Mouse (Mus musculus) C2C12 (cell line): ENCODE results near the gene Srek1.

Experiments used
- CEBPB ChIP-seq: IDR thresholded peaks from one replicate; pipeline ENCODE4 v1.6.1; 2011; ENCODE audit warnings: low read depth, mild to moderate bottlenecking, control low read depth, moderate library complexity
- CTCF ChIP-seq: IDR thresholded peaks from one replicate; pipeline ENCODE4 v1.5.1; 2011; ENCODE audit not compliant: control insufficient read depth, insufficient read depth, insufficient read length
- MAX ChIP-seq: IDR thresholded peaks from one replicate; pipeline ENCODE4 v1.6.1; 2011; ENCODE audit warnings: mild to moderate bottlenecking, control low read depth
- MYOD1 ChIP-seq: IDR thresholded peaks from one replicate; pipeline ENCODE4 v1.6.1; 2011; ENCODE audit warnings: low read depth; ENCODE audit not compliant: control insufficient read depth, insufficient read length
- USF1 ChIP-seq: IDR thresholded peaks from one replicate; pipeline ENCODE4 v1.6.1; 2011; ENCODE audit warnings: low read depth, mild to moderate bottlenecking, control low read depth, moderate library complexity

DNA sequence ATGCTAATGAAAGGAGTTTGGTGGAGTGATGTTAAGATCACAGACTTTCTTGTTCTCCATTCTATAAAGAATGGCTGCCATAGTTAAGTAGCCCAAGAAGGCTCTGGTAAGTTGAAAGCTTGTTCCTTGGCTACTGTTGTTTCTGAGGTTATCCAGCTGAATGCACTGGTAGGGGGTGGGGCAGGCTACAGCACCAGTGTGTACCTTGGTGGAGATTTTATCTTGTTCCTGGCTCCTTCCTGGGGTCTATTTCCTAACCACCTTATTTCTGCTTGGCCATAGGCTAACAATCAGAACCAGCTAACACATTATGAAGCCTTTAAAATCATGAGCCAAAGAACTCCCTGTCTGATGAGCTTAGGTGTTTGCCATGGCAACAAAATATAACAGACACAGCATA, 3.6 kb downstream of the Srek1 start:
- TF ChIP-seq CTCF (no peak), USF1 (no peak), MAX (no peak), CEBPB (no peak), MYOD1 (no peak)
